Mouse (Mus musculus) urinary bladder, postnatal 36 days (tissue): ENCODE data around the gene Rnf181.
A peak's percentile ranks its signal among the peaks of the same experiment; 100 is the strongest.

Source experiments
- DNase-seq, 2 experiments: peaks; one replicate each; pipeline ENCODE4 v3.0.0; 2022; ENCODE audit warnings: low spot score in 2 of 2, mixed read lengths in 1 of 2

Rnf181 gene

DNA sequence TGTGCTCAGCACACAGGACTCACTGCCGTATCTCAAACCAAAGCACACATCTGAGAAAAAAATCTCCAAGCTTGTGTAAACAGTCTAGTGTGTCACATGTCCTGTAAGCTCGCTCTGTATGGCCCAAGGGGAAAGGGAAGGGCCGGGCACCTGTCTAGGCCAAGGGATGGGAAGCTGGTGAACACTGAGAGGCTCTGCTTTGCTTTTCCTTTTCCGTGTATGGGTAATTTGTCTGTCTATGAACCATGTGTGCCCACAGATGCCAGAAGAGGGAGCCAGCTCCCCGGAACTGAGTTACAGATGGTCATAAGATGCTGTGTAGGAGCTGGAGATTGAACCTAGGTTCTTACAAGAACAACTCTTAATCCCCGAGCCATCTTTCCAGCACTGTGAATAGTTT is 40.5 kb downstream of the Rnf181 start:
- DNase-seq: peak; percentile 41 to 60

DNA sequence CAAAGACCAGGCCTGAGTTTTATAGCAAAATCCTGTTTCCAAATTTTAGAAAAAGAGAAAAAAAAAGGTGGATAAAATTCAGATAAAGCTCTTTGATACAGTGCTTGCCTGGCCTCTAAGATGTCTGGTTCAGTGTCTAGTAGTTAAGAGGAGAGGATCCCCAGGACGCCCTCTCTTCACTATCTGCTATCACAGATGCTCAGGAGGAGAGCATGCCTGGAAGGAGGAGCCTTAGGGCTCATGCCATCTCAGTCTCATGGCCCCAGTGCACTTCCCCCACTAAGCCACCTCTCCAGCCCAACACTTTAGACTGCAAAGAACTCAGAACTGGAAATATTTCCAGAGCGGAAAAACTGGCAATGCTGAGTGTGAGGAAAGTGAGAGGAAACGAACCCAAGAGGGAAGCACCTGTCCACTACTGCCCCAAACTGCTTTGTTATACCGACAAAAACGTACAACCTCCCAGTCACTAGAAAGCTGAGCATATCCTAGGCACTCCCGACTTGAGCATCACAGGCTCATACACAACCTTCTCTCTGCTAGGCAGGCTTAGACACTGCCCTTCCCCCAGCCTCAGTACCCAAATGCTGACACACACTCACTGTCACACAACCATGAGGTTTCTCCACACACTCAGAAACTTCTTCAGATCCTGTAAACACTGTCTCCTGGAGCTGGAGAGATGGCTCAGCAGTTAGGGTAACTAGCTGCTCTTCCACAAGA is 42.8 kb downstream of the Rnf181 start:
- no peak for DNase-seq

DNA sequence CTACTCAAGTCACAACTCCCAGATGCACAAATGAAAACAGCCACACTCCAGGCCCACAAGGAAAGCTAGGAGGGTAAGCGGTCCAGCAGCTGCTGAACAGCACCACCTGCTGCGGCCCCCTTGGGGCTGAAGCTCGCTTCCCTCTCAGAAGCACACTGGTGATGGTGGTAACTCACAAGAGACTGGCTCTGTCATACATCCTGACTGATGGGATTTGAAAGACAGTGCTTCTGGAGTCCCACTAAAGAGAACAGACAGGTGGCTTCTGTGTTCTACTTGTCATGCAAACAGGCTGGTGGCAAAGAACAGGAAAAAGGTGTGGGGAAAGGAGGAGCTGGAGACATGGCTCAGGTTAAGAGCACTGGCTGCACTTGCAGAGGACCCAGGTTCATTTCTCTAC is 43.8 kb downstream of the Rnf181 start:
- DNase-seq: no peak

DNA sequence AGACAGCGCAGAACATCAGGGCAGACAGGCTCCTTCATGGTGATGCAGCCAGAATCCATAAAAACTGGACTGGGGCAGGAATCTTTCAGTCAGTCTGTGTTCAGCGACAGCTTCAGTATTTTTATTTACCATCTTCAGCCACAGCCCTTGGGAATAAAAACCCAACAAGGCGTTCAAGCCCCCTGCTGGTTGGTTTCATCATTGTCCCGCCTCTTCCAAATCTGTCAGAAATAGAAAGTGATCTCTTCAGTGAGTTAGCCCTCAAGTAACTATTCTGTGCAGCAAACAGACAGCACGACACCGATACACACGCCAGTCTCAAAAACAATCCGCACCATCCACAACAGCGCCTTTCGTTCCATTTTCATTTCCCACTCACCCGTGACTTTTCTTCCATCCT is 47.7 kb downstream of the Rnf181 start:
- DNase-seq: peak; percentile 38 to 40

DNA sequence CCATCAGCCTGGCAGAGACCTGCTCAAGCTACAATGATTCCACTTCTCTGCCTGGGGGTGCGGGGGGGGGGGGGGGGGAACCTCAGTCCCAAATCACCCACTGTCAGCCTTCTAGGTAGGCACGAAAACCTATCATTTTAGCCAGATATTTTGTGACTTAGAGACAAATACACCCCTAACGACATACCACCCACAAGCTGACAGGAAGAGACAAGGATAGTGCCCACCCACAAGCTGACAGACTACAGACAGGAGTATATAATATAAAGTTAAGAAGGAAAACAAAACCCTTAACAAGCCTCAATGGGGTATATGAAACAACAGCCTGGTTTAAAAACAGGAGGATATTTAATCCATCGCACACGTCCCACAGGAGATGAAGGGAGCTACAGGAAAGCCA is 48.3 kb downstream of the Rnf181 start:
- DNase-seq: no peak

DNA sequence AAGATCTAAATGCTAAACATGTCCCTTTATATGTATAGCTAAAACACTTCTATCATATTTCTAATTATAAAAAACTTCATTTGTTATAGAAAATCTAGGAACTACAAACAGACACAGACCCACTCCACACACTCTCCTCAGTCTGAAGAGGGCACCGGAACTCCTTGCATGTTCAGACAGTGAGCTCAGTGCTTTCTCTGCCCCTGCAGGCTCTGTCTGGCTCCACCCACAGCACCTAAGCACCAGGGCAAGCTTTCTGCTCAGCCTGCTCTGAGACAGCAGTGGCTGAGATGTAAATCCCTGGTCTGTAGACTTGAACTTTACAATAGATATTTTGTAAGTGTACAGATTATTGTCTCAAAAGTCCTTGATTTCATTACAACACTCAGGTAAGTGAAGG is 50.7 kb downstream of the Rnf181 start:
- DNase-seq: peak; percentile 12 to 36

DNA sequence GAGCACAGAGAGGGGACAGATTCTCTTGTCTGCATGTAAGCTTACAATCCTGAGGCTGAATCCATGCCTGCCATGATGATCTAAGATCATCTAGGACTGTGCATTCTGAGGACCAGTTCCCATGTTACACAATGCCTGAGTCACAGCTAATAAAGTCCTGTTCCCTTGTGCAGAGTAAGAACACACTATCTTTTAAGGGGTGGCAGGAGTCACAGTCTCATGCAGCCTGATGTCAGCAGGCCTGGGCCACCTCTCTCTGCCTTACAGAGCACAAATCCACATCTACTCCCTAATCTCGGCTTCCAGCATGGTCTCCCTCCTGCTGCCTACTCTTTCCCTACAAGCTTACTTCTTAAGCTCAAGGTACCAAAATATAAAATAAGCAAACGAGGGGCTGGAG is 51.4 kb downstream of the Rnf181 start:
- DNase-seq: no peak

DNA sequence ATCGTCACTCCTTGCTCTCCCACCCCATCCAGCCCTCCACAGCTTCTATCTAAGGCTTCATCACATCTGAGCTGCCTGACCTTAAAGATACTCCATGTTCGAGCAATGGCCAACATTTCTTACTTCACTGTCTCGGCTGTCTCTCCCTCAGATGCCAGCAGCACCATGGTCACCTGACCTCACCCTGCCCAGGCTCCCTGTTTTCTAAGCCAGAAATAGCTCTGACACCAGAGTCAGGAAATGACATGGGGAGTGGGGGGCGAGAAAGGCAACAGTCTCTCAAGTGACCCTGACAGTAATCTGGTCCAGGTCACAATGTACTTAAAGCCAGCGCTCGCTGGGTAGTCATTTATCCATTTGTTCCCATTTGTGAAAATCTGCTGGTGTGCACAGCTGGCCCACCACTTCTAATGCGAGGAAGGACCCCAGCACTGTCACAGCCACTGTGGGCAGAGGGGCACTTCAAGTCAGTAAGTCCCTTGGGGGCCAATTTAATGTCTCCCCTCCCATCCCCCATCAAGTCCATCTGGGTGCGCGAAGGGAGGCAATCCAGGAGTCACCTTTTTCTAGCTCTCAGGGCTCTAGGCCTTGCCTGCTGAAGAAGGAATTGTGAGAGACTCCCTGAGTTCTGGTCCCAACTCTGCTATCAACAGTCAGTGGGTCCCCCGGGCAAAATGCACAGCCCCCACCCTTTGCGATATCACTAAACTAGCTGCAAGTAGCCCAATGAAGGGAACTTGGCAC is 53.5 kb downstream of the Rnf181 start:
- no peak for DNase-seq

DNA sequence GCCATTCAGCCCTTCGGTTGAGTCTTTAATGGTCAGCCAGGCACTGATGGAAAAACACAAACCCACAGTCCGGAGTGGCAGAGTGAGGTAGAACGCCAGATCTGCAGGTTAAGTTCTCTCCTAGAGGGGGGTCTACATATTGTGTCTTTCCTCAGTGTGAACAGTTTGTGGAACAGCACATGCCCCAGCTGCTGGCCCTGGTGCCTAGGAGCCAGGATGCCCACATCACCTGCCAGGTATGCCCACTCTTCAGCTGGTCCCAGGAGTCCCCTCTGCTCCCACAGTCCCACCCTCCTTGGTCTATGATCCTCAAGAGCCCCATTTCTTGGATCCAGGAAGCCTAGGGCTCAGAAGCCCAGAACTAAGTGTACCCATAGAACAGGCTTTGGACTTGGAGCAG is 54.6 kb downstream of the Rnf181 start:
- no peak for DNase-seq
